Mouse (Mus musculus) embryonic facial prominence, embryonic 10.5 days (tissue): ENCODE data around the gene Dlx5. TPM values are rescaled to one million over a fixed set of nuclear protein-coding genes. Genes with fewer than 3 reads are reported as not detected.

Experiments used
- DNase-seq: peaks from one replicate; pipeline ENCODE4 v3.0.0-alpha.2; 2017; ENCODE audit warnings: low spot score
- H3K27ac ChIP-seq: fragments of 300-500 bp; sonication (generic); replicated peaks from 2 replicates; pipeline ENCODE4 v1.5.1; 2016; ENCODE audit warnings: mild to moderate bottlenecking
- H3K27me3 ChIP-seq: fragments of 300-500 bp; sonication (generic); replicated peaks from 2 replicates; pipeline ENCODE4 v1.6.1; 2016; ENCODE audit warnings: low read depth, mild to moderate bottlenecking; ENCODE audit not compliant: poor library complexity, severe bottlenecking
- H3K36me3 ChIP-seq: fragments of 300-500 bp; sonication (generic); replicated peaks from 2 replicates; pipeline ENCODE4 v1.6.1; 2016; ENCODE audit warnings: mild to moderate bottlenecking, moderate library complexity
- H3K4me1 ChIP-seq: fragments of 300-500 bp; sonication (generic); 2 replicates; pipeline ENCODE4 v1.6.1; 2016
- H3K4me3 ChIP-seq: fragments of 300-500 bp; sonication (generic); 2 replicates; pipeline ENCODE4 v1.5.1; 2016; ENCODE audit warnings: mild to moderate bottlenecking, moderate library complexity
- H3K9me3 ChIP-seq: fragments of 300-500 bp; sonication (generic); 2 replicates; pipeline ENCODE4 v1.6.1; 2016; ENCODE audit warnings: mild to moderate bottlenecking
- WGBS: fragments of 180-500 bp; shearing (Covaris S2); methylation state at CpG from one replicate; pipeline ENCODE4 v1.1.7; 2016; 5-methylcytosine and 5-hydroxymethylcytosine counted together
- polyA plus RNA-seq: library from polyadenylated mRNA; unstranded; fragments of >200 nt; fragmentation: Nextera tagmentation; extraction: Ambion mirVana; gene quantifications from 2 replicates; pipeline ENCODE4 v1.2.1, GENCODE M21; 2016

Gene Dlx5
- polyA plus RNA-seq, result 75.5 and 92.2 TPM in 2 replicates

GRCm38 (mm10) chr6:6881638-6882190, at the start of gene Dlx5:
Gene Dlx5, minus strand, starts transcription at chr6:6882085.
- H3K36me3 ChIP-seq, result peaks cover 14% of the 10 kb centered on the region
- peak within 1 kb of the TSS; percentile 73 for H3K4me3 ChIP-seq
- peaks cover 84% of the 10 kb centered on the region for H3K27me3 ChIP-seq
- WGBS, result under 1% methylated on average over 36 of the region's 42 CpGs
- H3K9me3 ChIP-seq, result no peaks in the 10 kb centered on the region
- peak; percentile 90 for DNase-seq
- peaks cover 44% of the 10 kb centered on the region for H3K4me1 ChIP-seq
- peak within 1 kb of the TSS; percentile 93 for H3K27ac ChIP-seq

- 80% methylated on average over 4 of the region's 4 CpGs for WGBS
- H3K36me3 ChIP-seq, result no peaks in the 10 kb centered on the region
- no peaks in the 10 kb centered on the region for H3K27me3 ChIP-seq
- no peak overlapping the region for H3K27ac ChIP-seq
- no peak for DNase-seq
- no peak overlapping the region for H3K4me3 ChIP-seq
- no peaks in the 10 kb centered on the region for H3K9me3 ChIP-seq
- no peaks in the 10 kb centered on the region for H3K4me1 ChIP-seq
Observed at GRCm38 (mm10) chr6:6931507-6931906, 49.6 kb upstream of the Dlx5 start.

- 86% methylated on average over 4 of the region's 4 CpGs for WGBS
- H3K4me3 ChIP-seq, result no peak overlapping the region
- H3K36me3 ChIP-seq, result no peaks in the 10 kb centered on the region
- DNase-seq, result no peak
- H3K4me1 ChIP-seq, result no peaks in the 10 kb centered on the region
- H3K27ac ChIP-seq, result no peak overlapping the region
- no peaks in the 10 kb centered on the region for H3K27me3 ChIP-seq
- H3K9me3 ChIP-seq, result no peaks in the 10 kb centered on the region
Observed at GRCm38 (mm10) chr6:6930831-6931230, 48.9 kb upstream of the Dlx5 start.

GRCm38 (mm10) chr6:6925264-6925663, 43.4 kb upstream of the Dlx5 start:
- Histone ChIP-seq H3K4me3 (no peak overlapping the region), H3K4me1 (no peaks in the 10 kb centered on the region), H3K27ac (no peak overlapping the region), H3K27me3 (no peaks in the 10 kb centered on the region), H3K36me3 (no peaks in the 10 kb centered on the region), H3K9me3 (no peaks in the 10 kb centered on the region)
- DNase-seq, result no peak
- 55% methylated on average over 1 of the region's 1 CpGs for WGBS

- H3K27me3 ChIP-seq, result no peaks in the 10 kb centered on the region
- H3K4me3 ChIP-seq, result no peak overlapping the region
- H3K9me3 ChIP-seq, result no peaks in the 10 kb centered on the region
- H3K36me3 ChIP-seq, result no peaks in the 10 kb centered on the region
- H3K27ac ChIP-seq, result no peak overlapping the region
- DNase-seq, result no peak
- WGBS, result 88% methylated on average over 4 of the region's 4 CpGs
- H3K4me1 ChIP-seq, result peaks cover 5% of the 10 kb centered on the region
Observed at GRCm38 (mm10) chr6:6917334-6917733, 35.4 kb upstream of the Dlx5 start.

GRCm38 (mm10) chr6:6915526-6915915, 33.6 kb upstream of the Dlx5 start:
- H3K9me3 ChIP-seq, result no peaks in the 10 kb centered on the region
- peak; percentile 11 for DNase-seq
- H3K36me3 ChIP-seq, result no peaks in the 10 kb centered on the region
- no peaks in the 10 kb centered on the region for H3K27me3 ChIP-seq
- WGBS, result 58% methylated on average over 9 of the region's 9 CpGs
- no peak overlapping the region for H3K4me3 ChIP-seq
- peaks cover 5% of the 10 kb centered on the region for H3K4me1 ChIP-seq
- H3K27ac ChIP-seq, result no peak overlapping the region

- Histone ChIP-seq H3K27me3 (no peaks in the 10 kb centered on the region), H3K9me3 (no peaks in the 10 kb centered on the region), H3K4me3 (no peak overlapping the region), H3K4me1 (peaks cover 5% of the 10 kb centered on the region), H3K36me3 (no peaks in the 10 kb centered on the region), H3K27ac (no peak overlapping the region)
- 38% methylated on average over 5 of the region's 5 CpGs for WGBS
- peak; percentile 42 for DNase-seq
Observed at GRCm38 (mm10) chr6:6914849-6915525, 33.1 kb upstream of the Dlx5 start.

- Histone ChIP-seq H3K4me3 (no peak overlapping the region), H3K4me1 (peaks cover 5% of the 10 kb centered on the region), H3K9me3 (no peaks in the 10 kb centered on the region), H3K36me3 (no peaks in the 10 kb centered on the region), H3K27me3 (no peaks in the 10 kb centered on the region), H3K27ac (no peak overlapping the region)
- 83% methylated on average over 1 of the region's 1 CpGs for WGBS
- DNase-seq, result no peak
Observed at GRCm38 (mm10) chr6:6914304-6914703, 32.4 kb upstream of the Dlx5 start.

- Histone ChIP-seq H3K4me3 (no peak overlapping the region), H3K9me3 (no peaks in the 10 kb centered on the region)
- 85% methylated on average over 8 of the region's 8 CpGs for WGBS
Observed at GRCm38 (mm10) chr6:6909586-6909985, 27.7 kb upstream of the Dlx5 start.

GRCm38 (mm10) chr6:6890047-6890446, 8.2 kb upstream of the Dlx5 start:
- Histone ChIP-seq H3K9me3 (no peaks in the 10 kb centered on the region), H3K4me1 (no peaks in the 10 kb centered on the region; the same call in 1 of the 2 replicates), H3K4me3 (no peak overlapping the region), H3K27me3 (0 out of 2 replicates have a peak, but pooled peaks cover 3% of the 10 kb centered on the region), H3K36me3 (no peaks in the 10 kb centered on the region), H3K27ac (no peak overlapping the region)
- 71% methylated on average over 6 of the region's 6 CpGs for WGBS
- no peak for DNase-seq

More at GRCm38 (mm10) chr6:6909586-6909985, 27.7 kb upstream of the Dlx5 start:
- no peak for DNase-seq
- H3K27me3 ChIP-seq, result no peaks in the 10 kb centered on the region
- no peaks in the 10 kb centered on the region for H3K4me1 ChIP-seq
- H3K27ac ChIP-seq, result no peak overlapping the region
- H3K36me3 ChIP-seq, result no peaks in the 10 kb centered on the region

- no peak overlapping the region for H3K4me3 ChIP-seq
Observed at GRCm38 (mm10) chr6:6886225-6886624, 4.3 kb upstream of the Dlx5 start.

GRCm38 (mm10) chr6:6884897-6885296, 3.0 kb upstream of the Dlx5 start:
- WGBS, result 3% methylated on average over 12 of the region's 12 CpGs
- peaks cover 28% of the 10 kb centered on the region for H3K4me1 ChIP-seq
- no peak overlapping the region for H3K4me3 ChIP-seq
- no peaks in the 10 kb centered on the region for H3K36me3 ChIP-seq
- peak; percentile 85 for DNase-seq
- H3K27me3 ChIP-seq, result peaks cover 52% of the 10 kb centered on the region
- no peak overlapping the region for H3K27ac ChIP-seq
- H3K9me3 ChIP-seq, result no peaks in the 10 kb centered on the region

More at GRCm38 (mm10) chr6:6886225-6886624, 4.3 kb upstream of the Dlx5 start:
- Histone ChIP-seq H3K27ac (no peak overlapping the region), H3K27me3 (peaks cover 39% of the 10 kb centered on the region), H3K36me3 (no peaks in the 10 kb centered on the region), H3K9me3 (no peaks in the 10 kb centered on the region), H3K4me1 (peaks cover 18% of the 10 kb centered on the region)
- no peak for DNase-seq
- WGBS, result 88% methylated on average over 3 of the region's 3 CpGs

- peak; percentile 36 for DNase-seq
- H3K36me3 ChIP-seq, result peaks cover 13% of the 10 kb centered on the region
- no peaks in the 10 kb centered on the region for H3K9me3 ChIP-seq
- WGBS, result 4% methylated on average over 11 of the region's 11 CpGs
- H3K27ac ChIP-seq, result peak overlapping the region; percentile 93
- H3K4me3 ChIP-seq, result peak overlapping the region; percentile 73
- peaks cover 78% of the 10 kb centered on the region for H3K27me3 ChIP-seq
- H3K4me1 ChIP-seq, result peaks cover 44% of the 10 kb centered on the region
Observed at GRCm38 (mm10) chr6:6882266-6882797, 447 bp upstream of the Dlx5 start.
